Mouse (Mus musculus) intestine, postnatal 0 days (tissue): ENCODE measurements around the gene Fubp3. TPM values are rescaled to one million over a fixed set of nuclear protein-coding genes. Genes with fewer than 3 reads are reported as not detected.
A peak's percentile ranks its signal among the peaks of the same experiment; 100 is the strongest.

Experiments
- ATAC-seq: fragments of 200-750 bp; cut with Nextera tagmentation; 2 replicates; pipeline ENCODE4 v1.8.0; 2017; ENCODE audit warnings: mild to moderate bottlenecking, moderate TSS enrichment, moderate library complexity
- H3K27ac ChIP-seq: fragments of 300-500 bp; sonication (generic); 2 replicates; pipeline ENCODE4 v1.5.1; 2014; ENCODE audit warnings: mild to moderate bottlenecking, low read depth, low read length, moderate library complexity
- H3K27me3 ChIP-seq: fragments of 300-500 bp; sonication (generic); replicated peaks from 2 replicates; pipeline ENCODE4 v1.6.1; 2014; ENCODE audit warnings: low read length, mixed read lengths; ENCODE audit not compliant: control insufficient read depth, insufficient read depth
- H3K36me3 ChIP-seq: fragments of 300-500 bp; sonication (generic); 2 replicates; pipeline ENCODE4 v1.6.1; 2014; ENCODE audit warnings: mild to moderate bottlenecking, moderate library complexity; ENCODE audit not compliant: control insufficient read depth, insufficient read depth
- H3K4me1 ChIP-seq: fragments of 300-500 bp; sonication (generic); replicated peaks from 2 replicates; pipeline ENCODE4 v1.6.1; 2014; ENCODE audit warnings: antibody characterized with exemption, low read length, mixed read lengths; ENCODE audit not compliant: control insufficient read depth, insufficient read depth
- H3K4me2 ChIP-seq: fragments of 300-500 bp; sonication (generic); replicated peaks from 2 replicates; pipeline ENCODE4 v1.6.1; 2014; ENCODE audit warnings: low read depth, mild to moderate bottlenecking, moderate library complexity
- H3K4me3 ChIP-seq: fragments of 300-500 bp; sonication (generic); 2 replicates; pipeline ENCODE4 v1.5.1; 2014; ENCODE audit warnings: low read depth, low read length
- H3K9ac ChIP-seq: fragments of 300-500 bp; sonication (generic); 2 replicates; pipeline ENCODE4 v1.6.1; 2014; ENCODE audit warnings: mild to moderate bottlenecking, low read depth, low read length
- H3K9me3 ChIP-seq: fragments of 300-500 bp; sonication (generic); 2 replicates; pipeline ENCODE4 v1.6.1; 2016; ENCODE audit warnings: mixed run types; ENCODE audit not compliant: control insufficient read depth
- CTCF ChIP-seq: sonication (generic); IDR thresholded peaks from 2 replicates; pipeline ENCODE4 v1.5.1; 2016; ENCODE audit warnings: low read depth, mild to moderate bottlenecking, control low read depth, antibody characterized with exemption, moderate library complexity
- WGBS: fragments of 180-500 bp; shearing (Covaris S2); extraction: QIAGEN DNeasy Blood & Tissue Kit; methylation state at CpG from one replicate; pipeline ENCODE4 v1.1.7; 2014; 5-methylcytosine and 5-hydroxymethylcytosine counted together
- polyA plus RNA-seq: library from polyadenylated mRNA; unstranded; fragments of >200 nt; fragmentation: Nextera tagmentation; extraction: Ambion mirVana; gene quantifications from 2 replicates; pipeline ENCODE4 v1.2.1, GENCODE M21; 2015

Fubp3 gene
- polyA plus RNA-seq, 1 experiment from 2014 or later, result 40.8 TPM

DNA sequence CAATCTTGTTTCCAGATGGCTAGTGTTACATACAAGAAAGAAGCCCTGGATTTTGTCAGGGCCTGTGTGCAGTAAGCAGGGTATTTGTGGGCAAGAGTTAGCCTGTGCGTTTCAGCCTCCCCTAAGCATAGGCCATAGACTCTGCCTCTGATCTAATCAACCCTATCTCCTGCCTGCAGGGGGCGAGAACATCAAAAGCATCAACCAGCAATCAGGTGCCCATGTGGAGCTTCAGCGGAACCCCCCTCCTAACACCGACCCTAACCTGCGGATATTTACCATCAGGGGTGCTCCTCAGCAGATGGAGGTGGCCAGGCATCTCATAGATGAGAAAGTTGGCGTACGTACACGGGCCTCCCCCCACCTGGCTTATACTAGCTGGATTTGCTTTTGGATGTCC is 38.9 kb downstream of the Fubp3 start:
- H3K27ac ChIP-seq, result no peak overlapping the region
- no peak overlapping the region for H3K4me2 ChIP-seq
- no peaks in the 10 kb centered on the region for H3K27me3 ChIP-seq
- H3K4me1 ChIP-seq, result no peaks in the 10 kb centered on the region
- H3K9me3 ChIP-seq, result no peaks in the 10 kb centered on the region
- no peak overlapping the region for H3K9ac ChIP-seq
- TF ChIP-seq CTCF, result peak; percentile 44
- no peak overlapping the region for H3K4me3 ChIP-seq
- ATAC-seq, result no peak
- WGBS, result 86% methylated on average over 8 of the region's 8 CpGs
- H3K36me3 ChIP-seq, result peaks cover 88% of the 10 kb centered on the region

DNA sequence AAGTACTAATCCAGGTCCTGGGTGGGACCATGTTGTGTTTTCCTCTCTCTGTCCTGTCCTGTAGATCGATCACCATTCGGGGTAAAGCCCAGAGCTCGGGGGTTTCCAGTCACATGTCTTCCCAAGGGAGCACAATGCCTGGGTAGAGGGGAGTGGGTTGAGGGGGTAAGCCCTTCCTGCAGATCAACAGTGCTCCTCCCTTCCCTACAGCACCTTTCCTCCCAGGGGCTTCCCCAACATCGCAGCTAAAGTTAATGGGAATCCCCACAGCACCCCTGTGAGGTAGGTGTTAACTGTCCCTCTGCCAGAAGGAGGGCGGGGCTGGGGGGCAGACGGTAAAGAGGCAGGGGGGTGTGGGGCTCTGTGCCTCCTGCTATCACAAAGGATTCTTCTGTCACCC is 40.2 kb downstream of the Fubp3 start:
- ATAC-seq, result no peak
- no peaks in the 10 kb centered on the region for H3K9me3 ChIP-seq
- no peak overlapping the region for H3K4me2 ChIP-seq
- no peaks in the 10 kb centered on the region for H3K4me1 ChIP-seq
- TF ChIP-seq CTCF, result no peak
- no peak overlapping the region for H3K27ac ChIP-seq
- H3K36me3 ChIP-seq, result peaks cover 86% of the 10 kb centered on the region
- WGBS, result 77% methylated on average over 6 of the region's 6 CpGs
- no peaks in the 10 kb centered on the region for H3K27me3 ChIP-seq
- H3K4me3 ChIP-seq, result no peak overlapping the region
- no peak overlapping the region for H3K9ac ChIP-seq

DNA sequence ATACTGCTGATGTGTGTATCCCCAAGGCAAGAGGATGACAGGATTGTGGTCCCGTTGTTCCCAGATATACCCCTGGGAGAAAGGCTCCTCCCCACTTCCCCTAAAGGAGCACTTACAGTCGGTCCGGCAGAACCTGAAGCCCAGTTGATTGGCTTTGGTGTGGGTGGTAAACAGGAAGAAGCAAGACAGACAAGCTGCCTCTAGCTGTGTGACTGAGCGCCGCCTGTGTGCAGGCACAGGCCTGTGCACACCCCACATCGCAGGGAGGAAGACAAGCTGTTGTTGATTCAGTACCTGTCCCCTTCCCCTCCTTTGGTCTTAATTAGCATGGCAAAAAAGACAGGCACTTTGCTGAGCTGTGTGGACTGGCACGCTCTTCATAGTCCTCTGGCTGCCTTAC is 41.3 kb downstream of the Fubp3 start:
- no peak for TF ChIP-seq CTCF
- ATAC-seq, result no peak
- Histone ChIP-seq H3K27ac (no peak overlapping the region), H3K27me3 (no peaks in the 10 kb centered on the region), H3K4me3 (no peak overlapping the region), H3K9ac (no peak overlapping the region), H3K4me1 (no peaks in the 10 kb centered on the region), H3K9me3 (no peaks in the 10 kb centered on the region), H3K4me2 (no peak overlapping the region), H3K36me3 (peaks cover 79% of the 10 kb centered on the region)
- 88% methylated on average over 7 of the region's 7 CpGs for WGBS

DNA sequence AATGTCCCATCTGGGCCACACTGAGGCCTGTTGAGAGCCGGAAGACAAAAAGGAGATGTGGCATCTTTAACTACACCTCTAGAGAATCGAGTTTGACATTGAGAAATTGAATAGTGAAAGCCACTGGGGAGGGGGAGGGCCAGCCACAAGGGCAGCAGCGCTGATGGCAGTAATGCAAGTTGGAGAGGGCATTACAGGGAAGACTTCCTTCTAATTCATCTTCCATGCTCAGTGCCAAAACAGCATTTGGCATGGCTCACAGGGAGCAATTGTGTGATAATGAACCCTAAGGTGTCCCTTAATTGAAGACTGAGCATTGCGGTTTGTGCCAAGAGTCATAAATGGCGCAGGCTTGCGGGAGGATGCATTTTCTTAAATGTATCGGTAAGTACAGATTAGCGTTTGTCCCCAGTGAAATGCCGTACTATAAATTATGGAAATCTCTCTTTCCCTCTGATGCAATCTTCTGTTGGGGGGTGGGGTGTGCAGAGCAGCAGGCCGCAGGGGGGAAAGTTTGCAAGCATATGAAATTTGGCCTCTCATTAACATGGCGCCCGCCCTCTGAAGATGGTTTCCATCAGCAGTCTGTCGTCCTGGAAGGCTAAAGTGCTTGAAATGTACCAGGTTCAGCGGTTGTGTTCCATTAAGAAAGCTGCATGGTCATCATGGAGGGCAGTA is 46.2 kb downstream of the Fubp3 start:
- no peaks in the 10 kb centered on the region for H3K9me3 ChIP-seq
- no peak for ATAC-seq
- no peak overlapping the region for H3K9ac ChIP-seq
- H3K27me3 ChIP-seq, result no peaks in the 10 kb centered on the region
- no peak for TF ChIP-seq CTCF
- H3K4me3 ChIP-seq, result no peak overlapping the region
- no peak overlapping the region for H3K4me2 ChIP-seq
- H3K4me1 ChIP-seq, result no peaks in the 10 kb centered on the region
- H3K36me3 ChIP-seq, result peaks cover 32% of the 10 kb centered on the region
- 85% methylated on average over 14 of the region's 14 CpGs for WGBS
- H3K27ac ChIP-seq, result no peak overlapping the region

DNA sequence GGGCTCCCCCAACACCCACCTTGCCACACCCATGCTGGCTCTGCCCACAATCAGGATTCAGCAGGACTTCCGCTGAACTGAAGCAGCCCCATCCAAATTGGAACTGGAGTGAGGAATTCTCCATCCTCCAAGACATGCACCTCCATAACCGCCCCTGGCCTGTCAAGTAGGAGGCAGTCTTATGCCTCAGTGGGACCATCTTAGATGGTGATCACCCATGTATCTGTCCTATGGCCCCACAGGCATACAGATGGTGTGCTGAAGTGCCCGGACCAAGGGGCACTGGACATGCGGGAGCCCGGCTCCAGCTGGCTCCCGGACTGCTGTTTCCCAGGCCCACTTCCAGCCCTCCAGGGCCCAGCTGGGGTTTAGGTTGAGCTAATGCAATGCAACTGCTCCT is 46.8 kb downstream of the Fubp3 start:
- peaks cover 26% of the 10 kb centered on the region for H3K36me3 ChIP-seq
- TF ChIP-seq CTCF, result no peak
- no peak for ATAC-seq
- no peak overlapping the region for H3K4me3 ChIP-seq
- no peak overlapping the region for H3K27ac ChIP-seq
- H3K9me3 ChIP-seq, result no peaks in the 10 kb centered on the region
- H3K9ac ChIP-seq, result no peak overlapping the region
- whole genome bisulfite sequencing, result 89% methylated on average over 6 of the region's 6 CpGs
- no peak overlapping the region for H3K4me2 ChIP-seq
- no peaks in the 10 kb centered on the region for H3K4me1 ChIP-seq
- no peaks in the 10 kb centered on the region for H3K27me3 ChIP-seq

DNA sequence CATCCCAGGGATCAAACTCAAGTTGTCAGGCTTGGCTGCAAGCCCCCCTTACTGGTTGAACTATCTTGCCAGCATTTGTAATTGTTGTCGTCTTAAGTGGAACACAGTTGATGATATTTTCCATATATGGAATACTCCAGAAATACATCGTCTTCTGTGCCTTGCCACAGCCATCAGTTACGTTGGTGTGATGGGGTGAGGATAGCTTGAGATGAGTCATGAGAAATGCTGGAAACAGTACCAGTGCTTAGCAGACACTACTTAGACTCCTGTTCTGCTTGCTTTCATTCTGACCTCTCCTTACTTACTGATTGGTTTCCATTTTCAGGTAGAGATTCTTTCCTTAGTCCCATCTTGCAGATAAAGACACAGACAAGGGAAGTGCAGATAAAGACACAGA is 61.1 kb downstream of the Fubp3 start:
- H3K27me3 ChIP-seq, result peaks cover 70% of the 10 kb centered on the region
- TF ChIP-seq CTCF, result no peak
- no peak overlapping the region for H3K27ac ChIP-seq
- H3K4me1 ChIP-seq, result no peaks in the 10 kb centered on the region
- no peak overlapping the region for H3K9ac ChIP-seq
- no peak overlapping the region for H3K4me3 ChIP-seq
- H3K4me2 ChIP-seq, result no peak overlapping the region
- WGBS, result 49% methylated on average over 3 of the region's 3 CpGs
- no peak for ATAC-seq
- no peaks in the 10 kb centered on the region for H3K36me3 ChIP-seq
- H3K9me3 ChIP-seq, result no peaks in the 10 kb centered on the region
